Mouse (Mus musculus): Measurements from ENCODE around the gene Etv2.

Etv2 gene

DNA sequence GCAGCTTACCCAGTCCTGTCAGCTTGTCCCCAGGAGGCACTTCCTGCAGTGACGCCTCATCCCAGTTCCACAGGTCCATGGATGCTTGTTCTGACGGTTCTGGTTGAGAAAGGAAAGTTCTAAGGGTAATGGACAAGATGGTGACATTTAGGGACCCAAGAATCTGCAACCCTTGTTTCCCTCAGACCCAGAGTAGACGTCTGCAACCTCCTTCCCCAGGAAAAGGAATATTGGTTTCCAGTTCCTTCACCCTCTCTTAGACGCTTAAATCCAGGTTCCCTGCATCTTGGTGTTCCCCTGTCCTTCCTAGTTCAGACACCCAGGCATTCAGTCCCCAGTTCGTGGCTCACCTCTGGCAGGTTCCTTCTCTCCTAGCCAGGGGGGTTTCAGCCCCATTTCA is at the start of gene Etv2:
Etv2 (minus strand) TSS at position 101 of the 400 bp plus-strand sequence.
- no peak for DNase-seq

DNA sequence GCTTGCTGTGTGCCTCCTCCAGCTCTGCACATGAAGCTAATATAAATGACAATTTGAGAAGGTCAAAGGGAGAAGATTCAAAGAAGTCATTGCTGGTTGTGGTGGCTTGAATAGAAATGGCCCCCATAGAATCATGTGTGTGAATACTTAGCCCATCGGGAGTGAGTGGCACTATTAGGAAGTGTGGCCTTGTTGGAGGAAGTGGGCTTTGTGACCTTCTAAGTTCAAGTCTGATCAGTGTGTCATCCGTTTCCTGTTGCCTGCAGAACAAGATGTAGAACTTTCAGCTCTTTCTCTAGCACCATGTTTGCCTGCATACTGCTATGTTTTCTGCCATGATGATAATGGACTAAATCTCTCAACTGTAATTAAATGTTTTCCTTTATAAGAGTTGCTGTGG is 47.8 kb upstream of the Etv2 start:
- DNase-seq, result no peak

DNA sequence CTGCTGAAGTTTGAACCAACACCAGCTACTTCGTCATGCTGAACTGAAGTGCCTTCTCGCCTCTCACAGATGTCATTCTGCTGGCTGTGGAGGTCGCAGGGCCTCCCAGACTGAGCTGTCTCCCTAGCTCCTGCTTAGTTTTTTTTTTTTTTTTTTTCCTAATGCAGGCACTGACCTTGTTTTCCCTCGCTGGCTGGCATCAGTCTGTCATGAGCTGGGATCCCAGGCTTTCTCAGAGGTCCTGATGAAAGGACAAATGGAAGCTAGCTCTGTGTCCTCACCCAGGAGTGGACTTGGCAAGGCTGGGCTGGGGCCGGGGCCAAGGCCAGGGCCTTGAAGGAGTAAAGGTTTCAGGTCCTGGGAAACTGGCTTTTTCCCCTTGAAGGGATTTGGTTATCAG is 46.2 kb upstream of the Etv2 start:
- no peak for DNase-seq

DNA sequence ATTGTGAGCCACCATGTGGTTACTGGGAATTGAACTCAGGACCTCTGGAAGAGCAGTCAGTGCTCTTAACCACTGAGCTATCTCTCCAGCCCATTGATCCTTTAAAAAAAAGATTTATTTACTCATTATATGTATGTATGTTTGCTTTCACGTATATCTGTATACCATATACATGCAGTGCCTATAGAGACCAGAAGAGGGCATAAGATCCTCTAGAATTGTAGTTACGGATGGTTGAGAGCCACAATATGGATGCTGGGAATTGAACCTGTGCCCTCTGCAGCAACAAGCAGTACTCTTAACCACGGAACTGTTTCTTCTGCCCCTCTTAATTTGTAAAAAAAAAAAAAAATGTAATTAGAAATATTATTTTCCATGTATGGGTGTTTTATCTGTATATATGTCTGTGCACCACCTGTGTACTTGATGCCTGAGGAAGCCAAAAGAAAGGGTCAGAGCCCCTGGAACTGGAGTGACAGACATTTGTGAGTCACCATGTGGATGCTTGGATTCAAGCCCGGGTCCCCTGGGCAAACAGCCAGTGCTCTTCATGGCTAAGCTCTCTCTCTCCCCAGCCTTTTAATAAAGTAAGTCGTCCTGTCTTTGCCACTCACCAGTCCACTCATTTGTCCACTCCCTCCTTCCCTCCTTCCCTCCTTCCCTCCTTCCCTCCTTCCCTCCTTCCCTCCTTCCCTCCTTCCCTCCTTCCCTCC is 42.8 kb upstream of the Etv2 start:
- peak; percentile 52 for DNase-seq

DNA sequence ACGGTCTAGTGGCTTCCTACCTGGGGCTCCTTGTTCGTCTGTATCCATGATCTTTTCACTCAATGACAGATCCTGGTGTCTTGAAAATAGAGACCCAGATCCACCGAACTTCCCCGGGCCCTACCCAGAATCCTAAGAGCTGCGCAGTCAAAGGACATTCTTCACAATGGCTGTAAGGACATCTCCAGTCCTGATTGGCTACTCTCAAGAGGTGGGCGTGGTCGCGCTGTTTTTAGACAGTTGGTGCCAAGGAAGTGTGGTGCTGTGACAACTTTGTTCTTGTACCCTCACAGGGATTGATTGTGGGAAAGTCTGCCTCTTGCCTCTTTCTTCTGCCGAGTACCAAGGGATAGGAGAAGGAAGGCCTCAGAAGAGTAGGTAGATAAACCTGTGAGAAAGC is 35.8 kb upstream of the Etv2 start, which contains the start of gene Pmis2:
Pmis2 (minus strand) TSS at position 126 of the 400 bp plus-strand sequence.
- DNase-seq, result no peak

DNA sequence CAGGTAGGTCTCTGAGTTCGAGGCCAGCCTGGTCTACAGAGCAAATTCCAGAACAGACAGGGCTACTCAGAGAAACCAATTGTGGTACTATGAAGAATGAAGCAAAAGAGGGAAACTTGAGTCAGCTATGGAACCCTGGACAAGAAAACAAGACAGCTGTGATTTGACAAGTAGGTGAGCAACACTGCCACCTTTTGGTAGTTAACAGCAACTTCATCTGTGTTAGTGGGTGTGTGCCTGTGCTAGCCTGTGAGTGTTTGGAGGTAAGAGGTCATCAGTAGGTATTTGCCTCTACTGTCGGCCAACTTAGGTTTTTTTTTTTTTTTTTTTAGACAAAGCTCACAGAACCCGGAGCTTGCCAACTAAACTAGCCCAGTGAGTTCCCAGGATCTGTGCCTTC is 33.6 kb upstream of the Etv2 start:
- DNase-seq, result no peak

DNA sequence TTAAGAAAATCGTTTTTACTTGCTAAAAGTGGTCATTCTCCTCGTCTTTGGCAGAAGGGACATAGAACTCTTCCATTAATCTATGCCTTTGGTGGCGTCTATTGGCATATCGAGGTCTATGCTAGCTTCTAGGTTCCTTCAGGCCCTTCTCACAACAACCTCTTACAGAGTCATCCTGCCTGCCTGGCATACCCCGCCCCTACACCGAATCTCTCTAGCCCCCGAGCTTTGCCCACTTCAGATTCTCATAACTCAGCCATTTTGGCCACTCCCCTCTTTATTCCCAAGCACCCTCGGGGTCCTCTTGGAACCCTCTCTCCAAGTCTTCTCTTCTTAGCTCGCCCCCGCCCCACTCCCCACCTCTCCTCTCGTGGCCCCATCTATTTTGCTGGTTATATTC is 29.7 kb upstream of the Etv2 start:
- no peak for DNase-seq

DNA sequence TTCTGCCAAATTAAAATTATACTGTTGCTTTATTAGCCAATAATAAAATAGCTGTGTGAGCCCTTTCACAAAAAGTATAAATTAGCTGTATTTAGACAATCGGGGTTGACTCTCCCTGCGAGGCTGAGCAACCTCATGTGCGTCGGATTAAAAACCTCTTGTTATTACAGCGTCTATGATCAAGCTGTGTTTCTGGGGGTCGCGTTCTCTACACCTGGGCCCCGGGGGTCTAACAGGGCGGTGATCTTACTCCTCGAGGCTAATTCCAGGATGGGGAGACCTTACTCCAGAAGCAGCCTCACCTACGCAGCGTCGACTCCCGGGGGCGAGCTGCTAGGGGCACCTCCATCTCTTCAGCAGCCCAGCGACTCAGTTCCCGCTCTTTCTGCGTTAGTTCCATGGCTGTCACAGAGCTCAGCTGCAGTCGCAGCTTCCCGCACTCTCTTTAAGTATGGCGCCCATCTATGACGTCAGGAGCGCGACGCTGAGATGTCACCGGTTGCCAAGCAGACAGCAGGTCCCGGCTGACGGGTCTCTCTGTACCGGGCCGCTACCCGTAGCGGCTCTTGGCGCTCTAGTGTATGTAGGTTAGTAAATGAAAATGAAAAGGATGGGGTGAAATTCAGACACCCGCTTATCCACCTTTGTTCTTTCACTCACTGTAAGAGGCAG is 29.0 kb upstream of the Etv2 start, which contains the start of gene Haus5:
Haus5 (minus strand) TSS at position 466 of the 672 bp plus-strand sequence.
- peak; percentile 95 for DNase-seq

DNA sequence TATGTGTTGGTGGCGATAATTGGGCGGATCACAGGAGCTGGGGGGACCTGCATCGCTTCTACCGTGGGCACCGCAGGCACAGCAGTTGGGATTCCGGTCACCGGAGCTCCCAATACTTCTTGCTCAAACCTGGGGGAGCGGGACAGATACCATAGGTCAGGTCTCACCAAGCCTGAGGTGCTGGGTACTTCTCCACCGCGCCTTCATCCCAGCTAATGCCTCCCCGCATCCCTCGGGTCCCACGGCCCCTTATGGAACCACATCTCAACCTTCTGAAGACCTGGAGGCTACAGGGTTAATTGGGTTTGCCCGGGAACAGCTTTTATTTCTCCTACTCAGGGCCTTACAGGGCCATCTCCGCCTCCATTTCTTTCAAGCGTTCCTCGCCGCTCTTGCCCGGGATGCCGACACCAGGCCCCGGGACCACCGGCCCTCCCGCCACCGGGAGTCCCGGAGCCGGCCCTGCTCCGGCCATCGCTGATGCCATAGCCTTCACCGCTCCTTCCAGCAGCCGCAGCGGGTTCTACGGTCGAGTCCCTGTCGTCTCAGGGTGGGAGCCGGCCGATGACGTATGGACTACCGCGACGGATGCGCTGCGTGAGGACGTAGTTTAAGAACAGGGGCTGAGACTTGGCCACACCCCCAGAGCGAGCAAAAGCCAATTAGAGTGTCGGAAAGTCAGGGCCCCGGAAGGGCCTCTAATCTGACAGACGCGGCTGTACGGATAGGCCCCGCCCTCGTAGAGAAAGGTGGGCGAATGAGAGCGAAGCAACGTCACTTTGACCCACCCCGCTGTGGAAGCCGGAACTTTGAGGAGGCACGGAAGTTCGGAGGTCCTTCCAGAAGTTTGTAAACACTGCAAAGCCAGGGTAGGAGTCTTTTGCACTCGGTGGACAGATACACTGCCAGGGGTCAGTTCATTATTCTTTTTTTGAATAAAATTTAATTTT is 14.2 kb upstream of the Etv2 start, which contains the start of gene Rbm42:
Rbm42 (minus strand) TSS at position 727 of the 950 bp plus-strand sequence.
- DNase-seq, result peak; percentile 99

DNA sequence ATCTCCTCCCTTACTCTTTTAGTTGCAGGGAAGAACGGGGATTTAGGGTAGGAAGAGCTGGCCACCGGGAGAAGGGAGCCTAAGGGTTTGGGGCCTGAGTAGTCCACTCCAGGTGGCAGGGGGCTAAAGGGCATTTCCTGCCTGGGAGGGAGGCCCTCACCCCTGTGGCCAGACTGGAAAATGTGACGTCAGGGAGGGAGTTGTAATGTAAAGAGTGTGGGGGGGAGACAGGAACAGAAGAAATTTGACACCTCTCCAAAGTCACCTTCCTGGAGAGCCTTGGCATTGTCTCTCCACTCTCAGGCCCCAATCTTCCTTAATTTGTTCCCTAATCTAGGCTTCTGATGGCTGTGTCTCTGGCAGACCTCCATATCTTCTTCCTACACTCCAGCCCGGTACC is 3.4 kb upstream of the Etv2 start:
- DNase-seq, result no peak

DNA sequence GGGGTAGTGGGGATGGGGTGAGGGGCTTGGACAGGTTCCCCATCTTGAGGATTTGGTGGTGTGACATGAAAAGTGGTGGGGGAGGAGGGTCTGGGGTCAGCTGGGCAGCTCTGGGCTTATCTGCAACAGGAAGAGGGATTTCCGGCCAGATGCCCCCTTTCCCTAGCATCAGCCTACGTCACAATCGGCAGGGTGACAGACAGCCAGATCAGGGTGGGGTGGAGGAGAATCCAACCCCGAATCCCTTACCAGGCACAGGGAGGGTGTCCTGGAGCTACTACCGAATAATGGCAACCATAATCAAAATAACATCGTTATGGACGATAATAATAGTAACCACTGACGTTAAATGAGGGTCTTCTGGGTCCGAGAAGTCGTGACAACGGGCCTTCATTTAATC is 743 bp upstream of the Etv2 start:
- no peak for DNase-seq

DNA sequence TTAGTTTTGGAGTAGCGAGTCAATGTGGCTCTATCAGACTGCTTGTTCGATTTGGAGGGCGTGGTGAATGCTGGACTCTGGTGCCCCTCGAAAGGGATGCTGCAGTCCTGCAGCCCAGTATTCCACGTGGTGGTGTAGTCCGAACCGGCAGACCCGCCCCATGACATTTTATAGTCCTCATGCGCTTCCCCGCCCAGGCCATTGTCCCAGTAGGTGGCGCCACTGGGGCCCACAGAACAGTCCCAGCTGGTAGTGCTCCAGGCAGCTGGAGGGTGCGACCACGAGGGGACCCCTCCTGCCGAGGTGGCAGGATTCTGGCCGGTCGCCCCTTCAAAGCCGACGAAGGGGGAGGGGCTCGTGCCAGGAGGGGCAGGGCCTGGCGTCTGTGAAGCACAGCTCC is 1.0 kb downstream of the Etv2 start:
- peak; percentile 70 for DNase-seq

DNA sequence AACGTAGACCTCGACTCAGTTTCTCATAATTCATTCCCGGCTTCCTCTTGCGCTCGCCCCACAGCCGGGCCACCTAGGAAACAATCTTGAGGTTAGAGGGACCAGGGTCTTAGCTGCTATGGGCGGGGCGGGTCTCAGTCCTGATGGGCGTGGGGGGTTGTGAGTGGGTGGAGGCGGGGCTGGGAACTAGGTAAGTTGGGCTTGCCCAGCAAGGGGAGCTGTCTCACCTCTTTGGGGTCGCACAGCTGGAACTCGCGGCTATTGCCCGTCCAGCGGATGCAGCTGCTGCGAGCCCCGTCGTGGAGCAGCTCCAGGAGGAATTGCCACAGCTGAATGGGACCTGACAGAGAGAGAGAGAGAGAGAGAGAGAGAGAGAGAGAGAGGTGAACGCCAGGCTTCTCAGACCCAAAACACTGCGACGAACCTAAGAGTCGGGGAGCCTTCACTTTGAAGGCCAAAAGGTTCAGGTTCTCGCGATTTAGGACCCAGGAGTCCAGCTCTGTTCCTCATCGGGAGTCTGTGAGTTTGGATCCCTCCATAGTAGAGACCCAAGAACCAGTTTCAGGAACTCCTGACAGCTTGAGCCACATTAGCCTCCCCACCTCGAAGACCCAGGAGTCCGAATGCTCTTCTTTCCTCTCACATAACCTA is 1.8 kb downstream of the Etv2 start:
- no peak for DNase-seq

DNA sequence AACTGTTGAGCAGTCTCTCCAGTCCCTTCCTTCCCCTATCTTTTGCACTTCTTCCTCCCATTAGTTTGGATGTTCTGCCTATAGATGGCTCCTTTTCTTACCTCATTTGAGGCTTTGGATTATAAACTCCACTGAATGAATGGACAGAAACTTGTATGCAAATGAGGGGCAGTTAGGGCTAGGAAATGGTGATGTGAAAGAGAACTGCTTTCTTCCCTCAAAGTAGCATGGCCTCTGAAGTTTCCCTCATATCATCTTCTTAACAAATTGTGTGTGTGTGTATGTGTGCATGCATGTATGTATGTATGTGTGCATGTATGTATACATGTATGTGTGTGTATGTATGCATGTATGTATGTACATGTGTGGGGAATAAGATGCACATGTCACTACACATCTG is 6.6 kb downstream of the Etv2 start:
- no peak for DNase-seq

DNA sequence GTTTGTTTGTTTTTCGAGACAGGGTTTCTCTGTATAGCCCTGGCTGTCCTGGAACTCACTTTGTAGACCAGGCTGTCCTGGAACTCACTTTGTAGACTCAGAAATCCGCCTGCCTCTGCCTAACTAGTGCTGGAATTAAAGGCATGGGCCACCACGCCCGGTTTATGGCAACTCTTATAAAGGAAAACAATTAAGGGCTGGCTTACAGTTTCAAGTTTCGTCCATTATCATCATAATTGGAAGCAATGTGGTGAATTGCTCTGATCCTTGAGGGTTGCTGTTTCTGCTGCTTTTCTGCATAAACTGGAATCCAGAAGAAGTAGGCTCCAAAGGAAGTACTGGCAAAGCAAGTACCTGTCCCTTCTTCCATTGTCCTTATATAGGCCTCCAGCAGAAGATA is 9.0 kb downstream of the Etv2 start:
- DNase-seq, result no peak

DNA sequence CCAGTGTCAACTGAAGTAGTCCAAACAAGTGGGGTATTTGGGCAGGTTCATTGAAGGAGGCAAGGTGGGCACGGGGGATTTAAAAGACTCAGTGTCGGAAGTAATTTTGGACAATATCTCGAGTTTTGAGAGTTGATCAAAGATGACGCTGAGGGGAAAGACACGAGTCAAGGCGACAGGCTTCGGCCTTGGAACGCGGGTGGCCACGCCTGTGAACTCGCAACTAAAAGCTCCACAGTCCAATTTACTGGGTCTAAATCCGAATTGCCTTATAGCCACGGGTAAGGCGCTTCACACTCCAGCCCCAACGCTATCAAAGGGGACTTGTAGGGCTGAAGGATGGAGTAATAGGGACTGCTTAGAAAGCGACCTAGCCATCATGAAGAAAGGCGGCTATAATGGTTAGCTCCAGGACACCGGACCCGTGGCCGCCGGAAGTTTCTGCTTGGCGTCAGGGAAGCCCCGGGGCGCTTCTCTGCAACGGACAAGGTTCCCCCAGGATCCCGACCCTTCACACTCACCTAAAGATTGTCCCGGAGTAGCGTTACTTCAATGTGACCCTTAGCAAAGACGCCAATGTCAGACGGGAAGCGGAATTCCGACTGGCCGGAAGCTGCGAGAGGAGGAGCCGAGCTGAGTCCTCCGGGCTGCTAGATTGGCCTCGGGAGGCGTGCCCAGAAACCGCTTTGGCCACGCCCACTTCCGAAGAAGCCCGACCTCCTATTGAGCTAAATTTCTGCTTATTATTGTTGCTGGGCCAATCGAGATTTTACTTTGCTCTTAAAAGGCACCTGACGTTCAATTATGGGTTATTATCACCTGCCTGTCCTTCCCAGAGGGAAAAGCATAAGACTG is 9.9 kb downstream of the Etv2 start, which contains the start of gene Cox6b1:
Cox6b1 (minus strand) TSS at position 622 of the 855 bp plus-strand sequence.
- peak; percentile 93 for DNase-seq

DNA sequence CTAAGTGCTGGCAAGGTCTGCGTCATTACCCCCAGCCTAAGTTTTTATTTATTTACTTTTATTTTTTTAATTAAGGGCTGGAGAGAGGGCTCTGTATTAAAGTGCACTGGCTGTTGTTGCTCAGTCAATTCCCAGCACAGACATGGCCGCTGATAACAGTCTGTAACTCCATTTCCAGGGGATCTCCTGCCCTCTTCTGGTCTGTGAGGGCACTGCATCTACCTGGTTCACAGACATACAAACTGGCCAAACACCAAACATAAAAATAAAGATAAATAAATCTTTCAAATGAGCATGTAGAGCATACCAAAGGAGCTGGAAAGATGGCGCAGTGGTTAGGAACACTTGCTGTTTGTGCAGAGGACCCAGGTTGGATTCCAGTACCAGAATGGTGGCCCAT is 16.4 kb downstream of the Etv2 start:
- DNase-seq, result no peak

DNA sequence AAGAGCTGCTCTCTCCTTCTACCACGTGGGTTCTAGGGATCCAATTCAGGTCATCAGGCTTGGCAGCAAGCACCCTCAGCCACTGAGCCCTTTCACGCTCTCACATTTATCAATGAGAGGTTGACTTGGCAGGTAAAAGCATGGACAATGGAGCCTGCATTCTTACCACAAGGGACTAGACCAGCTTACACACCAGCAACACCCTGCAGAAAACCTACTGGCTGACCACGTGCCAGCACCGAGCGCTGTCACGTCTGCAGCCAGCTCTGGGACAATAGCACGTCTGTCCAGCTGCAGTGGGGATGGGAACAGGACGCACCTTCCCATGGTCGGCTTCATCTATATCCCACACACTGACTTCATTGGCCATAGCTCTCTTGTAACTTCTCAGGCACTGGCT is 17.0 kb downstream of the Etv2 start:
- no peak for DNase-seq

DNA sequence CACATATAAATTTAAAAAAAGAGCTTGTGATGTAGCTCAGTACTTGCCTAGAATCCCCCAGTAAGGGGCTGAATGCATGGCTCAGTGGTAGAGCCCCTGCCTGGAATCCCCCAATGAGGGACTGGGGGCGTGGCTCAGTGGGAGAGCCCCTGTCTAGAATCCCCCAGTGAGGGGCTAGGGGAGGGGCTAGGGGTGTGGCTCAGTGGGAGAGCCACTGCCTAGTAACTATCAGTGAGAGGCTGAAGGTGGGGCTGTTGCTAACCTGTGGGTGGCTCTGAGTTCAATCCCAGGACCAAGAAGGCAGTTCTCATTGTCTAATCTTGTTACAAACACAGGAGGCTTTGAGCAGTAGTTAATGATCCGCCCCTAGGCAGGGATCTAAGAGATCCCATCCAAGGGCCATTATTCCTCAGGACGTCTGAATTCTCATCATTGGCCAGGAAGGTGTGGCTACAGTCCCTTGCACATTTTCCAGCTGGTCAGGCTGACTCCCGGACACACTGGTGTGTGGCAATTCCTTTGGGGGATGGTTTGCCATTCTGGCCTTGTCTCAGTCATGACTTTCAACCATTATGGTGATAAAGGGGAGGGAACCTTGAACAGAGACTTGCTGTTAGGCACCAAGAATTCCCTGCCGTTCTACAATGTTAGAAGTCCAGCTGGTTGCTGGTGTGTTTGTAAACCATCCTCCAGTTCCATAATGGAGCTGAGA is 20.4 kb downstream of the Etv2 start:
- DNase-seq, result no peak

DNA sequence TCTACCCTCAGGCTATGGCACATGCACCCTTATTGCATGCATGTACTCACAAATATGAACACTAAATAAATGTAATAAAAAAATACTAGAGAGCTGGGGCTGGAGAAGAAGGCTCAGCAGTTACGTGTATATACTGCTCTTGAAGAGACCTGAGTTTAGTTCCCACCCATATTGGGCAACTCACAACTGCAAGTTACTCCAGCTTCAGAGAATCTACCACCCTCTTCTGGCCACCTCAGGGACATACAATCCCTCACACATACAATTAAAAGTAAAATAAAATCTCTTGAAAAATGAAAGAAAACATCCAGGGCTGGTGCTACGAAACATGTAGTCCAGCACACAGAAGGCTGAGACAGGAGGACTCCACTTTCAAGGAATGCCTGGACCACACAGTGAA is 21.2 kb downstream of the Etv2 start:
- DNase-seq, result no peak

DNA sequence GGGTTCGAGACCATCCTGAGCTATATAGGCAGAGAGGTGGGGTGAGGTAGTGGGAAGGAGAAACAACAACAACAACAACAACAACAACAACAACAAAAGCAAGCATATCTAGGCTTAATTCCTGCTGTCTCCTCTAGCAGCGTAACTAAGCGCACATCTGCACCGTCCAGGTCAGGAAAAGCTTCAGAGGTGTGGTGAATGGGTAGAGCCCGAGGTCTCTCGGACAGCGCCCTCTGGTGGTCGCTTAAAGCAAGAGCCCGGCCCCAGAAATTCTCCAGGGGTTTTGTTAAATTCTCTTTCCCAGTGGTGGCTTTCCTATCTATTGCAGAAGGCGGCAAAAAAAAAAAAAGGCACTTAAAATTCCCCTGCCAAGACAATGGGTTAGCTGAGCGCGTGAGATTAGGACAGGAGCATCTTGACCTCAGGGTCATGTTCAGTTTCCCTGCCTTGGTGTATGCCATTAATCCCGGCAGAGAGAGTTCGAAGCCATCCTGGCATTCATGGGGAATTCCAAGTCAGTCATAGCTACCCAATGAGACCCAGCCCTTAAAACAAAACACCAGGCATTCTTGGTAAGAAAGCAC is 22.0 kb downstream of the Etv2 start:
- peak; percentile 81 for DNase-seq

All from kidney, postnatal 10 days (tissue).